Mouse (Mus musculus) G1E (cell line): Measurements from ENCODE around the gene Il1rl2.

ENCODE experiments used
- CTCF ChIP-seq: IDR thresholded peaks from 2 replicates; pipeline ENCODE4 v1.5.1; 2012; ENCODE audit warnings: low read depth, low read length, inconsistent platforms, mixed read lengths
- GATA1 ChIP-seq: IDR thresholded peaks from 2 replicates; pipeline ENCODE4 v1.6.1; 2012; ENCODE audit warnings: borderline replicate concordance, low read length, inconsistent platforms, mixed read lengths
- GATA2 ChIP-seq: IDR thresholded peaks from 2 replicates; pipeline ENCODE4 v1.6.1; 2012; ENCODE audit warnings: low read depth, low read length, inconsistent platforms, borderline replicate concordance

DNA sequence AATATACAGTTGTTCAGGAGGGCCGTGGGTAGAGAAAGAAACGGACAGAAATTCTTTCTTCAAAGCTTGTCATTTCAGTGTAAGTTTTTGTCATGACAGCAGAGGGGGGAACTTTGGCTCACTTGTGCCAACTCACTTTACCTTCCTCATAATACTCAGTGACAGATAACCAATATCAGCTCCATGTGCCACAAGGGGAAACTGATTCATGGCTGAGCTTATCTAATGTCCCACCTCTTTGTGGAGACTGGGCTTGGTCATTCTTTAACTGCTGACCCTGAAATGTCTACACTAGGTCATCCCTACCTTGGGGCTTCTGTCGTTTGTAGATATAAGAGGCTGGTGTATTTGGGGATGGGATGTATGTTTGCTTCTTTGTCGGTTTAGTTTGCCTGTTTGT, 46.5 kb upstream of the Il1rl2 start:
- TF ChIP-seq CTCF (no peak), GATA2 (no peak), GATA1 (no peak)
